Comparison of ENCODE assay signal across 17 mouse cellular contexts in genomic region chr13:24905422-24905821, GRCm38 (mm10).
"Had no signal": no experiment of that assay in that cellular context is flagged by ENCODE, and none has a peak within 500 bp of the region (broad histone marks: within the 10 kb centered on the region; RNA-seq: fewer than 3 reads in every experiment).

No protein-coding gene starts in this region.

- H3K27me3 ChIP-seq: neural tube, embryonic 12.5 days; neural tube, embryonic 13.5 days; neural tube, embryonic 15.5 days; stomach, embryonic 15.5 days had no signal

- H3K4me1 ChIP-seq: neural tube, embryonic 12.5 days; neural tube, embryonic 13.5 days; neural tube, embryonic 15.5 days; stomach, embryonic 15.5 days had no signal

- H3K4me3 ChIP-seq: neural tube, embryonic 12.5 days; neural tube, embryonic 13.5 days; neural tube, embryonic 15.5 days; stomach, embryonic 15.5 days had no signal

- H3K36me3 ChIP-seq: neural tube, embryonic 12.5 days; neural tube, embryonic 13.5 days; stomach, embryonic 15.5 days had no signal

- DNase-seq: retina, postnatal 1 day; right cerebral cortex, adult 18-20 months; right cerebral cortex, postnatal 14 days; right cerebral cortex, postnatal 25 days; right cerebral cortex, postnatal 4 days; spleen, adult 18-20 months; thymus, adult 18-20 months; thymus, adult 2 months; thymus, postnatal 14 days; thymus, postnatal 25 days; thymus, postnatal 36 days; thymus, postnatal 4 days had no signal

- H3K27ac ChIP-seq: neural tube, embryonic 12.5 days; neural tube, embryonic 13.5 days; neural tube, embryonic 15.5 days; stomach, embryonic 15.5 days; stomach, postnatal 0 days had no signal
